Mouse (Mus musculus) adrenal gland, adult 8-10 months (tissue): ENCODE data around the gene Mier3. TPM values are rescaled to one million over a fixed set of nuclear protein-coding genes. Genes with fewer than 3 reads are reported as not detected.
A peak's percentile ranks its signal among the peaks of the same experiment; 100 is the strongest.

Experiments
- DNase-seq: peaks from one replicate; pipeline ENCODE4 v3.0.0; 2022
- total RNA-seq, 4 experiments: library from RNA; stranded (reverse); gene quantifications; 2 replicates each; pipeline ENCODE4 v1.2.4; 2022

Gene Mier3
- 10 to 100 TPM; 35.1 to 49.7 (median 40.7) TPM for total RNA-seq

DNA sequence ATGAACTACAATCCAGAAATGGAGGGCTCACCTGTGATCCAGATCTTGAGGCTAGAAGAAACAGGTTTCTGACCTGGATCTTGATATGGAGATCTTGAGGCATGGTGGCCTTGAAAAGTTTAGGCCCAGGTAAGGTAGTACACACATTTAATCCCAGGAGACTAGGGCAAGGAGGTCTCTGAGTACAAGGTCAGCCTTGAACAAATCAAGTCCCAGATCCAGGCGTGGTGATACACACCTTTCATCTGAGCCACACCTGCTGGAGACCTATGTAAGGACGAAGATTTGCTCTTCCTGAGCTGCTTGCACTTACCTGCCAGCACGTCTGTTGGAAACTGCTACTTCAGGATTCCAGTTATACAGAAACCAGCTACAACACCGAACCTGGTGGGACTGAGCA, at the start of gene Mier3:
Gene Mier3, plus strand, starts transcription at position 301 of the 400 bp plus-strand sequence.
- DNase-seq: no peak

DNA sequence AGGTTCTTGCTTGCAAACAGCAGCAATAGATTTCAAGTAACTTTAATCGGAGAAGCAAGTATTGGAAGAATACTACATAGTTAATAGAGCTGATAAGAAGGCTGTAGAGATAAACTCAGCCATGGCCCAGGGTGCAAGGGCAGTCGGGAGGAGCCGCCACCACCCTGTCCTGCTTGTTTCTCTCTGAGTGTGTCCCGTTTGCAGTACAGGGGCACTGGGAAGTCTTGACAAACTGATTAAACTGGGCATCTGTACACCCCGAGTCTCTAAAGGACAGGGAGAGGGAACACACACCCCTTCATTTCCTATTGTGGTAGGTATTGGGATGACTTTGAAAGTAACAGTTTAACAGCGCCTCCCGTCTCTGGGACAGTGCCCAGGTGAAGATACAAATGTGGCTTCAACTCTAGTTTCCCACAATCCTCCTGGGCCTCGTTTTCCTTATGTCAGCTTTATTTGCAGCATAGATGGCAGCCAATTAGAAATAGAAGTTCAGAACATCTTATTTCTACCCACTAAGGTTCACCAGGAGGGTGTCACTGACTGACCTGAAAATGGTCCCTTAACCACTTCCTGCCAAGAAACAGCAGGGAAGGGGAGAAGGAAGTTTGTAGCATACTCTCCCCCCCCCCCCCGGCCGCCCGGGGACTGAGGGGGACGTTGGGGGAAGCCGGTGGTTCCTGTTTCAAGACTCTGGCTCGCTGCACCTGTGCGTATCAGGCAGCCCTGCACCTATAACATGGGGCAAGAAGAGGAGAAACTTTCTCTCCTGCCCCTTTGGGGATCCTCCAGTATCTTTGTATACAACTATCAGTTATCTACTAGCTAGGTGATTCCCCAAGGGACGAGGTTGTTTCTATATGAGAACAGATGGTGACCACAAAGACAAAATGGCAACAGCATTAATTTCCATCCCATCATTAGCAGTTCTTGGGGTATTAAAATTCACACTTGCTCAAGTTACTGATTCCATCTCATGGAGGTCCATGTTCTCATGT, 46.3 kb upstream of the Mier3 start:
- DNase-seq: no peak

DNA sequence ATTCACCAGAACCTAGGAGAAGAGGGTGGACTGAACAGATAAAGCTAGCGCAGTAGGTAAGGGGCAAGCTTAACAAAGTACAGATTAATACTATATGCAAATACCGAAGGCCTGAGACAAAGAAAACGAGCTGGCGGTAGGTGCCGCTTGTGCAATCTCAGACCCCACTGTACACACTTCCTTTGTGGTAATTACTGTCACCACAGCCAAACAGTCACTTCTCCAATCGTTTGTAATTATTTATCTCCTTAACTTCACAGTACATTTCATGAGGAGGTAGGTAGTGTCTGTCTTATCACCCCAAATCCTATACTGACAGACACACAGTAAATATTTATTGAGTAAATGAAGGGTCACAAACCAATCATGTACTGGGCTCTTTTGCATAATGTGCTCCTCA, 40.5 kb upstream of the Mier3 start:
- no peak for DNase-seq

DNA sequence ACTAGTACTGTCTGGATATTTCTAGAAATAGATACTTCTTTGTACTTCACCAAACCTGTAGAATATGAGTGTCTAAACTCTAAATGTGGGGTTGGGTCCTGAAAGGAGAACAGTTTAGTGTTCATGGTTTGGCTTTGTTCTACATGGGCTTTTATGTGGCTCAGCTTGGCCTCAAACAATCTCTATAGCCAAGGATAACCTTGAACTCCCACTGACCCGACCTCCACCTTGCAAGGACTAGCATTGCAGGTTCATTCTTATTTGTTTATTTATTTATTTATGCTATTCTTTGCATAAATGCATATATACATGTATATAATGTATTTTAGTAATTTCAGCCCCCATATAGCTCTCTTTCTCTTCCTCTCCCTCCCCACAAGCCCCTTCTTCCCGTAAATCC, 37.1 kb upstream of the Mier3 start:
- no peak for DNase-seq

DNA sequence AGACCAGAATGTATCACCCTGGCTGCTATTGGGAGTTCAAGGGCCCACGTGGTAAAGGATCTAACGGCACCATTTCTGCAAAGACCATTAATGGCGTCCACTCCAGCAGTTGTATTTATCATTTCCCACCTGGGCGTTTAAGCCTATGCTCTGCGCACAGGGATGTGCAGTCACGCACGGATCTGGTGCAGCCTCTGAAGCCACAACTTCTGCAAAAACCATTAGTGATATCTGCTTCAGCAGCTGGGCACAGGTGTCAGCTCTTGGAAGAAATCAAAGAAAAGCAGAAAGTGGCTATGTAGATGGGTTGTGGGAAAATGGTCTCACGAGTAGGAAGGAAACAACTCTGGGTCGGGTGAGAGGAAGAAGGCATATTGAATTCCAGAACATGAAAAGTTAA, 34.6 kb upstream of the Mier3 start:
- DNase-seq: no peak

DNA sequence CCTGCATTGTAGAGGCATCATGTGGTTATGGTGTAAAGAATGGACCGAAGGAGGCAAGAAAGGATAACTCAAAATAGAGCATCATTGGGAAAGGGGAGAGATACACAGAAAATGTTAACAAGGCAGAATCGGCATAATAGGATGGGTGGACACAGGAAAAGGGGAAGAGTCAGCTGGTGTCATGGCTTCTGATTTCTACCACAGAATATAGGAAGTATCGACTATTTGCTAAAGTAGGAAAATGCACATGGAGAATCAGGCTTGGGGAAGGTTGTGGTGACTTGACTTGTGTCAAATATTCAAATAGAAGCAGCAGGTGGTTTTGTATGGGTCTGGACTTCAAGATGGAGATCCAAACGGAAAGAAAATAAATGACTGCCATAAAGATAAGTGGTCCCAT, 33.5 kb upstream of the Mier3 start:
- DNase-seq: no peak

DNA sequence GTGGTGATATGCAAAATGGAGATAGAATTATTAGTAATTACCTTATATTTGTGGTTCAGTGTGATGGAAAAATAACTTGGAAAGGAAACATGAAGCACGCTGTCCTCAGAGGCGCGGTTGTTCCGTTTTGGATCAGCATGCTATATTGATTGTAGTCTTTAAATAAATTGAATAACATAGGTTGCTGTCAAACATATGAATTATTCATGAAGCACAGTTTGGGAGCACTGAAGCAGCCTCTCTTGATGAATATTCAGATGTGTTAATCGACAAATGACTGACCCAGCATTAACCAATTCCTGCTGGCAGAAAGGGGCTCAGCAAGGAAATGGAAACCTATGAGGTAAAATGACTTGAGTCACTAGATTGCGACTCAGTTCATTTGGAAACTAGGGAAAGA, 29.8 kb upstream of the Mier3 start:
- DNase-seq: no peak

DNA sequence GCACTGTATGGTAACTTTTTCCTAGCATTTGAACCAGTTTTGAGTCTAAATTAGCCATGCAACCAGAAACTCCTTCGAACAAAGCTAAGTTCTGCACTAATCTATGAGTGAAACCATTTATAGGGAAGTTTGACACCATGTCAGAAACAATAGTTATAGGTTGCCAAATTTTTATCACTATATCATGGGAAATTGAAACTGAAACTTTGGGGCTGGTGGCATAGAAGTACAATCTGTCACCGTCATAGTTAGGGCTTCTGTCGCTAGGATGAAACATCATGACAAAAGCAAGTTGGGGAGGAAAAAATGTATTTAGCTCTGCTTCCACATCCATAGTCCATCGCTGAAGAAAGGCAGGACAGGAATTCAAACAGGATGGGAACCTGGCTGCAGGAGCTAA, 25.5 kb upstream of the Mier3 start:
- DNase-seq: no peak

DNA sequence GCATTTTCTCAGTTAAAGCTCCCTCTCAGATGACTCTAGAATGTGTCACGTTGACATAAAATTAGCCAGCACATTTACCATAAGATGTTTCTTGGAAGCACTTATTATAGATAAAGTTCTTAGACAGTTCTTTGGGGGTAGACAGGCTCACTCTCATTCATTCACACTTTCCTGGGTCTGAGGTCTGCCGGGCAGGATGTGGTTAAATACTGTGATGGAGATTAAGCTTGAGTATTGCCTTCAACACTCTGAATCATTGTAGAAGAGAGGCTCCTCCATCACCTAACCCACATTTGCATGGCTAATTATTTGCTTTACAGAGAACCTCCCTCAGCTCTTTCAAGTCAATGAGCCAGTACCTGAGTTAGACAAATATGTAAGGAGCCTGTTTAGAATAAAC, 24.9 kb upstream of the Mier3 start:
- no peak for DNase-seq

DNA sequence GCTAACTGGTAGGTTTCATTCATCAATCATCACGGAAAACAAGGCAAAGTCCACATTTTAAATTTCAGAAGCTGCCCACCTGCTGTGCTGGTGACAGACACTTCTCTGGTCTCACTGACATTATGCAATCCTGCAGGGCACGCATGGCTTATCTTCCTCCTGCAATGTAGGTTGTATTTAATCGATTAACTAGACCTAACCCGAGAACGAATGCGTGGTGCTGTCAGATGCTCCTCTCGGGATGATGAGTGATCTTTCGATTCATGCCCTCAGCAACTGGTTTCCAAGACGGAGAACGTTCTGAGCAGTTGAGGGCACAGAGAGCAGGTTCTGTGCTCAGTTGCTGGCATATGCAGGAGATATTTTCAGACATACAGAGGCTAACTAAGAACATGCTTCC, 24.5 kb upstream of the Mier3 start:
- no peak for DNase-seq

DNA sequence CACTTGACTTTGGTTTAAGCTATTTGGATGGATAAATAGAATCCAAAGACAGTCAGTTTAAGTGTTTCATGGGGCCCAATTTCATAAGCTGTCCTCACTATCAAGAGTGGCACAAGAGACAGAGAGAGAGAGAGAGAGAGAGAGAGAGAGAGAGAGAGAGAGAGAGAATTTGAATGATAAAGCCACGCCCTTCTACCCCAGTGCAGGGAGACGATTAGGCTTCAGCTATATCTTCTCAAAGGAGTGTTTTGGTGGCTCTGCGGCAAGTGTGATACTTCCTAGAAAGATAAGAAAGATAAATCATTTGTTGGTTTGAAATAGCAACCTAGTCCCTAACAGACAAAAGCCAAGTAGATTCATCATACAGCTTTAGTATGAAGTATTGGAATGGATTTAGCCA, 24.0 kb upstream of the Mier3 start:
- no peak for DNase-seq

DNA sequence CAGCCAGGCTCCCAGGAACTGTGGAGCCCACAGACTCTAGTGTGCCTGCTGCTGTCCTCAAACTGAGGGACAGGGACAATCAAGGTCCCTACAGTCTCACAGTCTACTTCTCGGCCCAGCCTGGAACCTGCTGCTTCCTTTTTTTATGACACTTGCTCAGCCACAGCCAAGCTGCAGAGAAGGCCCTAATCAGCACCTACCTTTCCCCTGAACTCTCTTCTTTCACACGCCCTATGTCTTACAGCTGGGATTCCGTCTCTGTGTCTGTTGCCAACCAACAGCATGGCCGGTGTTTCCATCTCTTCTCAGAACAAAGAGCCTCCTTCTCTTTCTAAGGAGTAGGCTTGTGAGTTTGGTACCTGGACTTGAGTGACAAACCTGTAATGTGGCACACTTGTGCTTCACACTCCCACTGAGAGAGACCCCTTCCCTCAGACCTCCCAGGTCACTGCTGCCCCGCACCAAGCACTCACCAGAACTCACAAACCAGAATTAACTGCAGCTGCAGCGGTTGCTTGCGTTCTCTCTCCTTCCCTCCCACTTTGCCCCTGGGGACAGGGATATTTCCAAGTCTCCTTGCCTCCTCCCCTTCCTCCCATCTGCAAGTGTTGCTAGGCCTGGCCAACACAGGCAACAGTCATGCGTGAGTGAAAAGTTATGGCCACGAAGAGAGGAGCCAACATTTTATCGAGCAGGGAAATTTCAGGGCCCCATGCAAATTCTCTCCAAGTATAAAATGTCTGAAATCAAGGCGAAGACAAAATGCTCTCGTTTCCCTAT, 22.1 kb upstream of the Mier3 start:
- DNase-seq: no peak

DNA sequence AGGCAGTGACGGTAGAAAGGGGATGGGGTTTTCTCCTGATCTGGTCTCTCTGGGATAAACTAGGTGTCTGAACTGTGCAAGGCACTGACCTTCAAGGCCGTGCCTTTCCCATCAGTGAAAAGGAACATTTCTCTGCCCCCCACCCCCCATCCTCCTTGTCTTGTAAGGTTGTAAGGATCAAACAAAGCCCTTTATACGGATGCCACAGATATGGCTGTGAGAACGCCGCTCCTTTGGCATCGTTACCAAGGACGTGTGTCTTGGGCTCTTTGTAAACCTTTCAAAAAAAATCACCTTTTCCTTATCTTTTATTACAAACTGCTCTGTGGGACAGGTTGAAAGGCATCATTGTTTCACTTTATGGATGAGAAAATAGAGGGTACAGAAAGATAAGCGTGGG, 21.3 kb upstream of the Mier3 start:
- DNase-seq: no peak

DNA sequence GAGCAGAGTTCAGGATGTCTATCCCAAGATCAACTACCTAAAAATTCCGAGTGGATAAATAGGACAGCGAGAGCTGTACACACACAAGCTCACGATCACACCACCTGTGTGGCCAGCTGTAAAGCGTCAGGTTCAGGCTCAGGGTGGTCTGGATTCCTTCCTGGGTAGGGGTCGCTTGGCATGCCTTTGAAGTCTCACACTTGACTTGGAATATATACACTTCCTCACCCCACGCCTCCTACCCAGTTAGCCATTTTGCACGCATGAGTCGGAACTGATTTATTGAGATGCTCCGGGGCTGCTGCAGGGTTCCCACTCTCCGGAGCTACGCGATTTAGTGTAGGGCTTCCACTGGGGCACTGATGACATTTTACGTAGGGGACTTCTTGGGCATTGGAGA, 20.7 kb upstream of the Mier3 start:
- no peak for DNase-seq

DNA sequence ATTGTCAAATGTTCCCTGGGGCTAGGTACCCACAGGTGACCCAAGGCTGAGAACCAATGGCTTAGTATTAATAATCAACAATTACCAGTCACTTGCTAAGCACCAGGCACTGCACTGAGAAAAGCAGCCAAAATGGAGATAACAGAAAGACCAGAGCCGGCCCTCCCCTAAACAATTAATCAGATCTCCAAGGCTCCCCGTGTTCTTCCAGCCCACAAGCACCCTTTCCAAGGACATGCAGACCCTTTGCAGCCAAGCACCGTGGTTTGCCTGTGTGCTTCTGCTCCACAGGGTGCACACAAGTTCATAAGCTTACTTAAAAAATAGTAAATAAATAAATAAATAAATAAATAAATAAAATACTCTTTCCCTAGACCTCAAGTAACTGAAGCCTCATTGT, 20.2 kb upstream of the Mier3 start:
- peak; percentile 15 for DNase-seq

DNA sequence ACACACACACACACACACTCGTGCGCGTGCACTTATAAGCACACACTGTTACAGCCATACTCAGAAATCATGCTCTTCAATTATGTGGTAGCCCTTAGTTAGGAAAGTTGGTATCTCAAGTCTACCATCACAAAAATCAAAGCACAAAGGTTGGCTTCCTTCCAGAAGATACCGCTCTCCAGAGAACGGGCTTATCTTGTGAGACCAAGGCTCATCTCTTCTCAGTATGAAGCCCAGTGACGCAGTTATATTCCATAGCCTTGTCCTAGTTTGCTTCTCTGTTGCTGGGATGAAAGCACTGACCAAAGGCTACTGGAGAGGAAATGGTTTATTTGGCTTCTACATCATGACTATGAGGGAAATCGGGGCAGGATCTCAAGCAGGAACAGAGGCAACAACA, 12.8 kb upstream of the Mier3 start:
- DNase-seq: no peak

DNA sequence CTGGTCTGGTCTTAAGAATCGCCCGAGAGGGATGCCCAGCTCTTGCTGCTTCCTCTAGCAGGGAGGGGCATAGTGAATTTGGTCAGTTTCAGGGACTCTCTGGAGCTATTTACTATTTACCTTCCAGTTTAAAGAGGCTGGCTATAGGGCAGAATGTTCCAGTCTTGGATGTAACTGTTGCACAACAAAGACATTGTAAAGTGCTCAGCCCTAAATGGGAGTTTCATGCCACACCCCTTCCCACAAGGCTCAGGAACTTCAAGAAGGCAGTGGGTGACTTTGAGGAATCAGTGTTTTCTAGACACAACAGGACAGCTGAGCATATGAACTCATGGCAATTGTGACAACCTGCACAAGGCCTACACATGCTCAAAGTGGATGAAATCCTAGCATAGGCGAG, 3.9 kb upstream of the Mier3 start:
- no peak for DNase-seq

DNA sequence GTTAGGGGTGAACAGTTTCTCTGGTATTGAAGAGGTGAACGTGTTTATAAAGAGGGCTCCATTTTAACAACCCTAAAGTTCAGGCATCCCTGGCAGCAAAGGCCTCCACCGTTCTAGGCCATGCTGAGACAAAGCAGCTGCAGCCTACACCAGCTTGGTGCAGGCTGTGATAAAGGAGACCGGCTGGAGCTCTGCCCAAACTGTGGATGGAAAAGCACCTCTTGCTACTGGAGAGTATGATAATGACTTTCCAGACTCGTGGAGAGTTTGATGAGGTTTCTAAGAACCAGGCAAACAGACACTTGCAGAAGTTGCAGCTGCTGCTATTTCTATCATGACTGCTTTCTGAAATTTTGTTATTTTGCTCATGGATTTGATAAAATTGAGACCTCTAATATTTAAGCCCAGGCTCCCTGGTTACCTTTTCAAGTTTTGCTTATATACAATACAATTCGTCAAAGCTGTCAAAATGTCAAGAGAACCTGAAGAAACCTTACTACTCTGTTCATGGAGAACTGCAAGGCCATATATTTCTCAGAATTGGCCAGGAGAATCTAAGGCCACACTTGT, 3.4 kb downstream of the Mier3 start:
- no peak for DNase-seq

DNA sequence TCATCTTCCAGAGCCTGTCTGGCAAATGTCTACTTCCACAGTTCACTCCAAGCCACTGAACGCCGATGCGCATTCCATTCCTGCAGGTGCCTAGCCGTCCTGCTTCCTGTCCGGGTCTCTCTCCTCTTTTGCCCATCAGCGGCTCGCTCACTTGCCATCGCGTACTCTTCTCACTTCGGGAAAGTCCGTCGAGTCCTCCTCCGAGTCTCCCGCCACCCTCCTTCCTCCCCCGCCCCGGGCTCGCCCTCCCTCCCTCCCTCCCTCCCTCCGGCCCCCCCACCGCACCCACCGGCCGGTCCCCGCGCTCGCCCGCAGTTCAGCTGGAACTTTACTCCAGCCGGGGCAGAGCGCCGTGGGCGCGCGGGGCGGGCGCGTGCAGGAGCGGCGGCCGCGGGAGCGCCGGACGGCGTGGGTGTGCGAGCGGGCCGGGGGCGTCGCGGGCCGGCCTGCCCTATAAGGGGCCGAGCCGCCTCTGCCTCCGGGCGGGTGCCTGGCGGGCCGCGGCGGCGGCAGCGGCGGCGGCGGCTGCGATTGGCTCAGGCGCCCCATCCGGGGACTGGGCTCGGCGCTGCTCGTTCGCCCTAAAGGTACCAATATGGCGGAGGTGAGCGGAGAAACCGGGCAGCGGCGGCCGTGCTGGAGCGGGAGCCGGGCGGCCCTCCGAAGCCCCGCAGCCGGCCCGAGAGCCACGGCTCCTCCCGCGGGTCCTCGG, 5.1 kb downstream of the Mier3 start:
- peak; percentile 77 for DNase-seq

DNA sequence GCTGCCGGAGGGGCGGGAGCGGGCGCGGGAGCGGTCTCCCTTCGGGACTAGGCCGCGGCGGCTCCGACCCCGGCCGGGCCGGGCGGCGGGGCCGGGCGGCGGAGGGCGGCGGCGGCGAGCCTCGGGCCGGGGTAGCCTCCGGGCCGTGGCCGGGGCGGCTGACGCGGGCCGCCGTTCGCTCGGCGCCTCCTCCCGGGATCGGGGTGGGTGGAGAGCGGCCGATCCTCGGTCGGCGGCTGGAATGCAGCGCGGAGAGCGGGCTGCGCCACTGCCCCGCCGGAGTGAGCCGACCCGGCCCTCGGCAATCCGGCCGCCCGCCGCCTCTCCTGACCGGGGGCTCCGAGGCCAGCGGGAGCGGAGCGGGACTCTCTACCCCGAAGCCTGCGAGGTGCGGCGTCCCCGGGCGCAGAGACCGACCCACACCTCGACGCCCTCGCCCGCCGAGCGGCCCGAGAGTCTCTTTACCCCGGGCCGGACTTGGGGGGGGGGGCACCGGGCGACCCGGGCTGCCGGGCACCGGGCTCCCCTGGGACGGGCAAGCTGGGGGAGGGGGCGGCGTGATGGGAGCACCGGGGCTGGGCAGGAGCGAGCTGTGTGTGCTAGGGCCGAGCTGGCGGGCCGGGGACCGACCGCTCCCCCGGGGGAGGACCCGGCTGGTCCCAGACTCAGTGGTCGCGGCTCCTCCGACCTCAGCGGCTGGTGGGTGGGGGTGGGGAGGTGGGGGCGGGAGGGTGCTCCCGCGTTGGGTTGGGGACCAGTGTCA, 5.9 kb downstream of the Mier3 start:
- DNase-seq: peak; percentile 17

DNA sequence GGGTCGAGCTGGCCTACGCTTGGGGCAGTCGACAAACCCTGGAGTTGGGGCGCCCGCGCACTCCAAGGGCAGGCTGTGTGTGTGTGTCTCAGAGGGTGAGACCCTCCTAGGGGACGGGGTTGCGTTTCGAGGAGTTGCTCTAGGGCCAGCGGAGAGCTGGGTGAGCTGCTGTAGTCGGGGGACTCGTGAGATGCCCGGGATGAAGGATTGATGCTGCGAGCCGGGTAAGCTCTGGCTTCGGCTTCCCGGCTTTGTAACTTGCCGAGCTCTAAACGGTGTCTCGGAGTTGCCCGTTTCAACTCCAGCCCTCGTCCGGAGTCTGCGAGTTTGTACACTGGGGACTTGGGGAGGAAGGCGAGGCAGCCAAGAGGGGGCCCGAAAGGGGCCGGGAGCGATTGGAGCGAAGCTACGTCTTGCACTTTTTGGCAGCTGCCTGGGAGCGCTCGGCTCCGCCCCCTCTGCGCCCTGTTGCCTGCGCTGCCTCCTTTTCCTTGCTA, 6.6 kb downstream of the Mier3 start:
- DNase-seq: peak; percentile 56

DNA sequence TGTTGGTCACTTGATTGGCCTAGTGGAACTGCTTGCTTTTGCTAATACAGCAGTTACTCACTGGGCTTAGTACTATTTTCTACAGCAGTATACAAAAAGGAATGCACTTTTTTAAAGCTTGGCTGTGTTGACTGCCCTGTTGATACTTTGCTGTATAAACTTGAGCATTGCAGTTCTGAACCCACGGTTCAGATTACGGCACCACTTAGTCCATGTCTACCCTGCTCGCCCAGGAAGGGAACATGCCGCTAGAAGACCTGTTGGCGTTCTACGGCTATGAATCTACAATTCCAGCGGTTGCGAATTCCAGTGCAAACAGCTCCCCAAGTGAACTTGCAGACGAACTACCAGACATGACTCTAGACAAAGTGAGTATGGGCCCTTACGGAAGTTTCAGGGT, 22.6 kb downstream of the Mier3 start:
- DNase-seq: no peak
